Mouse (Mus musculus): ENCODE data around the gene Tom1l2.

DNA sequence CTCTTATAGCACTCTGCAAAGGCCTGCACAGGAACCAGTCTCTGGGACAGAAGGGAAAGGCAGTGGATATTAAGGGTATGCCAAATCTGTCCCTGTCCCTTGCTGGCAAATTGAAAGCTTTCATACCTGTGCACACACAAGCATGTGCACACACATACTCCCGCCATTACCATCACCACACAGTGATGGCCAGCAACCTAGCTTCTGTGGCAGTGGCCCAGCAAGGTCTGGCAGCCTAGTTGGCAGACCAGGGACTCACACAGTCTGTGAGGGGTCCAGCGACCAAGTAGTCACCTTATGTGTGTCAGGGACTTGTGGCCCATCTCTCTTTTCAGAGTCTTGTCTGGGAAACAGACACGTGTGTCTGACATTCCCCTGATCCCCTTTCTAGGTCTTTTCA, 141.6 kb downstream of the Tom1l2 start:
- TF ChIP-seq CTCF (IDR thresholded peaks at IDR 0.05) (no peak), EP300 (IDR thresholded peaks at IDR 0.05) (no peak)
